Mouse (Mus musculus) embryonic facial prominence, embryonic 10.5 days (tissue): ENCODE measurements around the gene Sbf2. TPM values are rescaled to one million over a fixed set of nuclear protein-coding genes. Genes with fewer than 3 reads are reported as not detected.
A peak's percentile ranks its signal among the peaks of the same experiment; 100 is the strongest.
"Not testable (repeated sequence)": the region's sequence is repeated elsewhere in the genome, so short reads cannot be mapped to it uniquely, and the experiment has no call there.

ENCODE experiments used
- DNase-seq: peaks from one replicate; pipeline ENCODE4 v3.0.0-alpha.2; 2017; ENCODE audit warnings: low spot score
- H3K27ac ChIP-seq: fragments of 300-500 bp; sonication (generic); replicated peaks from 2 replicates; pipeline ENCODE4 v1.5.1; 2016; ENCODE audit warnings: mild to moderate bottlenecking
- H3K27me3 ChIP-seq: fragments of 300-500 bp; sonication (generic); replicated peaks from 2 replicates; pipeline ENCODE4 v1.6.1; 2016; ENCODE audit warnings: low read depth, mild to moderate bottlenecking; ENCODE audit not compliant: poor library complexity, severe bottlenecking
- H3K36me3 ChIP-seq: fragments of 300-500 bp; sonication (generic); replicated peaks from 2 replicates; pipeline ENCODE4 v1.6.1; 2016; ENCODE audit warnings: mild to moderate bottlenecking, moderate library complexity
- H3K4me1 ChIP-seq: fragments of 300-500 bp; sonication (generic); 2 replicates; pipeline ENCODE4 v1.6.1; 2016
- H3K4me3 ChIP-seq: fragments of 300-500 bp; sonication (generic); 2 replicates; pipeline ENCODE4 v1.5.1; 2016; ENCODE audit warnings: mild to moderate bottlenecking, moderate library complexity
- H3K9me3 ChIP-seq: fragments of 300-500 bp; sonication (generic); 2 replicates; pipeline ENCODE4 v1.6.1; 2016; ENCODE audit warnings: mild to moderate bottlenecking
- WGBS: fragments of 180-500 bp; shearing (Covaris S2); methylation state at CpG from one replicate; pipeline ENCODE4 v1.1.7; 2016; 5-methylcytosine and 5-hydroxymethylcytosine counted together
- polyA plus RNA-seq: library from polyadenylated mRNA; unstranded; fragments of >200 nt; fragmentation: Nextera tagmentation; extraction: Ambion mirVana; gene quantifications from 2 replicates; pipeline ENCODE4 v1.2.1, GENCODE M21; 2016

Gene Sbf2
- polyA plus RNA-seq, 1 experiment from 2014 or later: 27.8 TPM

GRCm38 (mm10) chr7:110605476-110605875 is 9.2 kb downstream of the Sbf2 start:
- H3K4me3 ChIP-seq: no peak overlapping the region
- H3K27me3 ChIP-seq: no peaks in the 10 kb centered on the region
- 0 out of 2 replicates have a peak, but pooled peaks cover 2% of the 10 kb centered on the region for H3K4me1 ChIP-seq
- WGBS: 76% methylated on average over 4 of the region's 4 CpGs
- no peak for DNase-seq
- H3K27ac ChIP-seq: no peak overlapping the region
- H3K9me3 ChIP-seq: no peaks in the 10 kb centered on the region
- no peaks in the 10 kb centered on the region; the same call in 1 of the 2 replicates for H3K36me3 ChIP-seq

GRCm38 (mm10) chr7:110597141-110597540 is 17.6 kb downstream of the Sbf2 start:
- Histone ChIP-seq H3K4me3 (no peak overlapping the region), H3K27ac (no peak overlapping the region), H3K36me3 (peaks cover 10% of the 10 kb centered on the region), H3K4me1 (no peaks in the 10 kb centered on the region), H3K27me3 (no peaks in the 10 kb centered on the region), H3K9me3 (no peaks in the 10 kb centered on the region)
- no peak for DNase-seq
- 94% methylated on average over 1 of the region's 1 CpGs for WGBS

- H3K9me3 ChIP-seq, H3K27me3 ChIP-seq, DNase-seq, H3K4me3 ChIP-seq, H3K36me3 ChIP-seq, H3K27ac ChIP-seq, H3K4me1 ChIP-seq: not testable (repeated sequence)
- 91% methylated on average over 3 of the region's 3 CpGs for WGBS
Measured at GRCm38 (mm10) chr7:110593991-110594390, 20.7 kb downstream of the Sbf2 start.

GRCm38 (mm10) chr7:110587721-110588120 is 27.0 kb downstream of the Sbf2 start:
- H3K27me3 ChIP-seq: no peaks in the 10 kb centered on the region
- peaks cover 6% of the 10 kb centered on the region for H3K4me1 ChIP-seq
- no peak overlapping the region for H3K4me3 ChIP-seq
- H3K27ac ChIP-seq: no peak overlapping the region
- H3K36me3 ChIP-seq: 0 out of 2 replicates have a peak, but pooled peaks cover 4% of the 10 kb centered on the region
- H3K9me3 ChIP-seq: no peaks in the 10 kb centered on the region
- 84% methylated on average over 1 of the region's 1 CpGs for WGBS
- DNase-seq: no peak

- Histone ChIP-seq H3K4me1 (peaks cover 6% of the 10 kb centered on the region), H3K4me3 (no peak overlapping the region), H3K9me3 (no peaks in the 10 kb centered on the region), H3K27ac (no peak overlapping the region), H3K27me3 (no peaks in the 10 kb centered on the region), H3K36me3 (0 out of 2 replicates have a peak, but pooled peaks cover 4% of the 10 kb centered on the region)
- 85% methylated on average over 2 of the region's 2 CpGs for WGBS
- no peak for DNase-seq
Measured at GRCm38 (mm10) chr7:110585250-110585649, 29.5 kb downstream of the Sbf2 start.

GRCm38 (mm10) chr7:110584159-110584558 is 30.6 kb downstream of the Sbf2 start:
- WGBS: 72% methylated on average over 2 of the region's 2 CpGs
- Histone ChIP-seq H3K4me3 (no peak overlapping the region), H3K27me3 (no peaks in the 10 kb centered on the region), H3K9me3 (no peaks in the 10 kb centered on the region), H3K4me1 (peaks cover 6% of the 10 kb centered on the region), H3K36me3 (0 out of 2 replicates have a peak, but pooled peaks cover 4% of the 10 kb centered on the region), H3K27ac (no peak overlapping the region)
- no peak for DNase-seq

GRCm38 (mm10) chr7:110583705-110584104 is 31.0 kb downstream of the Sbf2 start:
- Histone ChIP-seq H3K27ac (no peak overlapping the region), H3K4me3 (no peak overlapping the region), H3K36me3 (0 out of 2 replicates have a peak, but pooled peaks cover 4% of the 10 kb centered on the region), H3K4me1 (peaks cover 6% of the 10 kb centered on the region), H3K27me3 (no peaks in the 10 kb centered on the region), H3K9me3 (no peaks in the 10 kb centered on the region)
- 87% methylated on average over 3 of the region's 3 CpGs for WGBS
- DNase-seq: no peak

- no peak for DNase-seq
- no peak overlapping the region for H3K27ac ChIP-seq
- H3K4me3 ChIP-seq: no peak overlapping the region
- no peaks in the 10 kb centered on the region for H3K9me3 ChIP-seq
- H3K36me3 ChIP-seq: peaks cover 6% of the 10 kb centered on the region
- H3K4me1 ChIP-seq: no peaks in the 10 kb centered on the region
- WGBS: 90% methylated on average over 4 of the region's 4 CpGs
- no peaks in the 10 kb centered on the region for H3K27me3 ChIP-seq
Measured at GRCm38 (mm10) chr7:110565815-110566549, 48.7 kb downstream of the Sbf2 start.

GRCm38 (mm10) chr7:110561647-110562046 is 53.1 kb downstream of the Sbf2 start:
- Histone ChIP-seq H3K27me3 (no peaks in the 10 kb centered on the region), H3K27ac (no peak overlapping the region), H3K36me3 (peaks cover 14% of the 10 kb centered on the region), H3K4me1 (peaks cover 16% of the 10 kb centered on the region), H3K4me3 (no peak overlapping the region), H3K9me3 (no peaks in the 10 kb centered on the region)
- DNase-seq: no peak
- WGBS: 88% methylated on average over 1 of the region's 1 CpGs

GRCm38 (mm10) chr7:110557001-110557400 is 57.7 kb downstream of the Sbf2 start:
- peaks cover 23% of the 10 kb centered on the region for H3K4me1 ChIP-seq
- peaks cover 14% of the 10 kb centered on the region for H3K36me3 ChIP-seq
- DNase-seq: no peak

GRCm38 (mm10) chr7:110556221-110556620 is 58.5 kb downstream of the Sbf2 start:
- Histone ChIP-seq H3K4me3 (no peak overlapping the region), H3K27me3 (no peaks in the 10 kb centered on the region), H3K9me3 (no peaks in the 10 kb centered on the region)

More at GRCm38 (mm10) chr7:110557001-110557400, 57.7 kb downstream of the Sbf2 start:
- Histone ChIP-seq H3K27me3 (no peaks in the 10 kb centered on the region), H3K4me3 (no peak overlapping the region), H3K9me3 (no peaks in the 10 kb centered on the region), H3K27ac (no peak overlapping the region)

GRCm38 (mm10) chr7:110555260-110555659 is 59.5 kb downstream of the Sbf2 start:
- peaks cover 14% of the 10 kb centered on the region for H3K36me3 ChIP-seq
- peaks cover 23% of the 10 kb centered on the region for H3K4me1 ChIP-seq
- DNase-seq: no peak
- no peak overlapping the region for H3K27ac ChIP-seq
- H3K27me3 ChIP-seq: no peaks in the 10 kb centered on the region
- no peak overlapping the region for H3K4me3 ChIP-seq
- no peaks in the 10 kb centered on the region for H3K9me3 ChIP-seq
- WGBS: 88% methylated on average over 1 of the region's 1 CpGs

More at GRCm38 (mm10) chr7:110556221-110556620, 58.5 kb downstream of the Sbf2 start:
- H3K4me1 ChIP-seq: peaks cover 23% of the 10 kb centered on the region
- peaks cover 14% of the 10 kb centered on the region for H3K36me3 ChIP-seq
- peak; percentile 10 for DNase-seq
- no peak overlapping the region for H3K27ac ChIP-seq

- Histone ChIP-seq H3K4me1 (no peaks in the 10 kb centered on the region), H3K27ac (no peak overlapping the region), H3K4me3 (no peak overlapping the region), H3K9me3 (no peaks in the 10 kb centered on the region), H3K27me3 (no peaks in the 10 kb centered on the region), H3K36me3 (no peaks in the 10 kb centered on the region; the same call in 1 of the 2 replicates)
- DNase-seq: no peak
- WGBS: 84% methylated on average over 1 of the region's 1 CpGs
Measured at GRCm38 (mm10) chr7:110548268-110548667, 66.5 kb downstream of the Sbf2 start.
